In genomic region chr15:84561501-84561900, GRCm38 (mm10) we compare ENCODE assay signal across 17 mouse cellular contexts. TPM values are rescaled to one million over a fixed set of nuclear protein-coding genes. Genes with fewer than 3 reads are reported as not detected.
DNase-seq lines count a peak whose midpoint lies in the region; TF ChIP-seq lines count a peak whose summit lies in the region.
"Had no signal": no experiment of that assay in that cellular context is flagged by ENCODE, and none has a peak within 500 bp of the region (broad histone marks: within the 10 kb centered on the region; RNA-seq: fewer than 3 reads in every experiment).

No protein-coding gene starts in this region.

- no peak for TF ChIP-seq CTCF in layer of hippocampus, adult 2 months (conservative IDR thresholded peaks at IDR 0.05)

- peak; percentile 12 for DNase-seq in adrenal gland, adult 8-10 months
- no peak for DNase-seq in adrenal gland, postnatal 14 days
- peak; percentile 71 to 87 for DNase-seq in kidney, adult 8-10 months
- no peak for DNase-seq in kidney, postnatal 4 days
- peak; percentile 40 to 47 for DNase-seq in layer of hippocampus, postnatal 14 days (ENCODE audit: low spot score in 2 of 2)
- no peak for DNase-seq in layer of hippocampus, adult 2 months (ENCODE audit: low spot score in 2 of 2)
- DNase-seq in urinary bladder, postnatal 10 days (ENCODE audit: low spot score), result no peak
- DNase-seq: adrenal gland, postnatal 10 days; cerebellum, adult 11-12 months; cerebellum, adult 9-10 months; cerebellum, postnatal 25 days; gastrocnemius, postnatal 36 days; heart, adult 11 months; heart, postnatal 36 days had no signal

- H3K4me3 ChIP-seq in layer of hippocampus, adult 2 months, result no peak overlapping the region
- H3K4me3 ChIP-seq: embryonic facial prominence, embryonic 12.5 days; forebrain, embryonic 15.5 days; heart, embryonic 13.5 days had no signal

- no peak overlapping the region for H3K27ac ChIP-seq in layer of hippocampus, adult 2 months
- H3K27ac ChIP-seq: embryonic facial prominence, embryonic 12.5 days; forebrain, embryonic 15.5 days; heart, embryonic 13.5 days had no signal

RNA-seq across cellular contexts. Expression of gene Rtl6, which starts 3.9 kb away (rescaled TPM):
- total RNA-seq in adrenal gland, adult 8-10 months (2022), result 1 to 10 TPM; 8.0 to 9.9 (median 8.6) TPM
- total RNA-seq in adrenal gland, postnatal 14 days (2021), result 6.3 and 7.2 TPM in 2 replicates
- total RNA-seq in layer of hippocampus, postnatal 14 days (2021), result 10 to 100 TPM; 61.3 to 62.0 TPM
- total RNA-seq in layer of hippocampus, adult 2 months (2021), result 10 to 100 TPM; 55.2 to 56.7 TPM

Comparison
In these comparisons a context has a peak if more than half of its experiments do, and no peak if none do; other contexts are left out.
1. DNase-seq: peak in adrenal gland, adult 8-10 months (single experiment), kidney, adult 8-10 months (2 of 2) and layer of hippocampus, postnatal 14 days (2 of 2); none in adrenal gland, postnatal 14 days (single experiment), kidney, postnatal 4 days (0 of 2), layer of hippocampus, adult 2 months (0 of 2) and urinary bladder, postnatal 10 days (single experiment).